Mouse (Mus musculus): ENCODE data around the gene Fam173b.
A peak's percentile ranks its signal among the peaks of the same experiment; 100 is the strongest.
"Not testable (repeated sequence)": the region's sequence is repeated elsewhere in the genome, so short reads cannot be mapped to it uniquely, and the experiment has no call there.

Gene Fam173b

GRCm38 (mm10) chr15:31601646-31602374, at the start of gene Fam173b, which contains the start of gene Cct5:
Fam173b (plus strand) TSS chr15:31601852.
Cct5 (minus strand) TSS chr15:31601804.
- peak; percentile 98 for DNase-seq (ENCODE audit: low spot score in 2 of 2)

GRCm38 (mm10) chr15:31554855-31555254, 46.8 kb upstream of the Fam173b start:
- DNase-seq (ENCODE audit: low spot score in 2 of 2): no peak

DNA sequence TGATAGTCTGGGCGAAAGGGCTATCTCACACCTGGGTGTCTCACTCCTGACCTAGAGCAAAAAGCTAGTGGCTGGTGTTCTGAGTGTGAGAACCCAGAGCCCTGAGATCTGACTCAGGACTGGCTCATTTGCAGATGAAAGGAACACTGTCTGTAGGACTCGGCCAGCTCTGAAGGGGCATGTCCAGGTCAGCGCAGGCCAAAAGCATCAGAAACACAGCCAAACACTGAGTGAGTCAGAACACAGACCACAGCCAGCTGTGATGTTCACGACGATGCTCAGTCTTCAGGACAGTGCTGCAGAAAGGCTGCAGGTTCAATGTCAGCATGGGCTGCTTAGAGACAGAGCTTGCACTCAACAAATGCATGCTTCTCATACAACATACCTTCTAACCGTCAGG, 40.3 kb upstream of the Fam173b start:
- DNase-seq (ENCODE audit: low spot score in 2 of 2): no peak

- DNase-seq (ENCODE audit: low spot score in 2 of 2): no peak
Observed at GRCm38 (mm10) chr15:31561976-31562375, 39.7 kb upstream of the Fam173b start.

GRCm38 (mm10) chr15:31562847-31563246, 38.8 kb upstream of the Fam173b start:
- no peak for DNase-seq (ENCODE audit: low spot score in 2 of 2)

DNA sequence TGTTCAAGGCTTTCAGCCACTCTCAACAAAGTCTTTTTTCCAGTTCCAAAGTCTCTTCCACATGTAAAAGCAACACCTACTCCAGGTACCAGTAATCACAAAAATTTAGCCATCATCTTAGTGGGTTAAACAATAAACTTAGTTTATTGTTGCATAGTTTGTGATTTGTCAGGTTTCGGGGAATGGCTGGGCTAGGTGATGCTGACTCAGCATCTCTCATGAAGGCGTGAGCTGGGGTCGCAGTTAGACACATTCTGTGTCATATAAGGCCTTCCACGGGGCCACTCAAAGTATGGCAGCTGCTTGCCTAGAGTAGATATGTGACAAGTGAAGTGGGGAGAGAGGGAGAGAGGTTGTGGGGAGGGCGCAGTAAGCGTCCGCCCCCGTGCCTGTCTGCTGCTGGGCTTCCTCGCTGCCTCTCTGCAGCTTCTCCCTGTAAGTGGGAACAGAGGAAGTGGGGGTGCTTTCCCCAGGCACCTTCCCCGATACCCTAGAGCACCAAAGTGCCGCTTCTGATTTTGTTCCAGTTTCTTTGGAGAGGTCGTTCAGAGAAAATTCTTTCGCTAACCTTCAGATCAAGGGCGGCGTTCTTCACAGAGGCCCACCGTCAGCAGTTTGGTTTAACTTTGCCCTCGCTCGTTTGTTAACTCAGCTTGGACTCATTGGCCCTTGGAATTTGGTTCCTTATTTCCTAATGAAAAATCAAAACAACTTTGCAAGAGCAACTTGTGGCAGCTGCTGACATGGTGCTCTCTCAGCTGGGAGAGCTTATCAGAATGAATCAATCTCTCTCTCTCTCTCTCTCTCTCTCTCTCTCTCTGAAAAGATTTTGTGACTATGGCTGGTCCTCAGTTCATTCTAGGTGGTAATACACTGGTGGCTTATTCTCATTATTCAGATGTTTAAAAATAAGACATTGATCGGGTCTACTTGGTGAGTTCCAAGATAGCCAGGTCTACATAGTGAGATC, 37.8 kb upstream of the Fam173b start:
- DNase-seq (ENCODE audit: low spot score in 2 of 2): no peak

DNA sequence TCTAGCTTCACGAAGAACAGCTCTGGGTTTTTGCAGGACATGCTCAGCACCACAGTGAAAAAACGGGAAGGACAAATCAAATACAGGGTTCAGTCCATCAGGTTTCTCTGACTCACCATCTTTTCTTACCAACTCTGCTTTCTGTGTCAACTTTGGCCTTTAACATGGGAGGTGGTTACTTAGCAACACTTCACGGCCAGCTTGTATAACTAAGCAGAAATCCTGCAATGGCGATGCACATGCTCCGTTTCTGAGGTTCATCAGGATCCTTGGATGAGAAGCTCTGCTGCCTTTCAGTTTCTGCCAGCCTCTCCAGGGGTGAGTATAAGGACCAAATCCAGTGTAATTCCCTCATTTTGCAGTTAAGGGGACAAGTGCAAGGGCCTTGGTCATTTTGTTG, 36.5 kb upstream of the Fam173b start, which contains the start of gene Cmbl:
Gene Cmbl, plus strand, starts transcription at position 206 of the 400 bp plus-strand sequence.
- no peak for DNase-seq (ENCODE audit: low spot score in 2 of 2)

DNA sequence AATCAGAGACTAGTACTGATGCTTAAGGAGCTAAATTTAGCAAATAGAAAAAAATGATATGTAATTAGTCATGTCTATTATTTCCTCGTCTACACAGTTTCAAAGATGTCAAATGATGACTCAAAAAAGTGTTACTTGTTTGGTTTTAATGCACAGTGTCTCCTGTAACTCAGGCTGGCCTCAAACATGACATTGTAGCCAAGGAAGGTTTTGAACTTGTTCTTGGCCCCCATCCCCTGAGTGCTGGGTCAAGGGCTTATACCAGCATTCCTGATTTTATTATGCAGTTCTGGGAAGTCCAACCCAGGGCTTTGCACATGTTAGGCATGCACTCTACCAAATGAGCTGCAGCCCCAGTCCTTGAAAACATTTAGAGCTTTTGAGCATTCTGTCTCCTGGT, 35.9 kb upstream of the Fam173b start:
- no peak for DNase-seq (ENCODE audit: low spot score in 2 of 2)

DNA sequence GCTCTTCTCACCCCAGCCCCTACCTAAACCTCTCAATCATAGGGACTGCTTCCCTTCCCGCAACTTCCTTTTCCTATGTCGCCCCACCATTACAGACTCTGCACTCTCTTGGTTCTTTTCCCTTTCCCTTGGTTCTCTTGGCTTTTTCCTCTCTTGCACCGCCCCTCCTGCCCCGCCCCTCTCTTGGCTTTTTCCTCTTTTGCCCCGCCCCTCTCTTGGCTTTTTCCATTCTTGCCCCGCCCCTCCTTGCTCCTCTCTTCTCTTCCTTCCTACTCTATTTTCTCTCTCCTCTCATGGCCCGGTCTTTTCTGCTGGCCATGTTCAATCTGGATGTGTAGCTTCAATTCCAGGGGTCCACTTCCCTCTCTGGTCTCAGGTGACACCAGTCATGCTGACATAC, 34.2 kb upstream of the Fam173b start:
- no peak for DNase-seq (ENCODE audit: low spot score in 2 of 2)

DNA sequence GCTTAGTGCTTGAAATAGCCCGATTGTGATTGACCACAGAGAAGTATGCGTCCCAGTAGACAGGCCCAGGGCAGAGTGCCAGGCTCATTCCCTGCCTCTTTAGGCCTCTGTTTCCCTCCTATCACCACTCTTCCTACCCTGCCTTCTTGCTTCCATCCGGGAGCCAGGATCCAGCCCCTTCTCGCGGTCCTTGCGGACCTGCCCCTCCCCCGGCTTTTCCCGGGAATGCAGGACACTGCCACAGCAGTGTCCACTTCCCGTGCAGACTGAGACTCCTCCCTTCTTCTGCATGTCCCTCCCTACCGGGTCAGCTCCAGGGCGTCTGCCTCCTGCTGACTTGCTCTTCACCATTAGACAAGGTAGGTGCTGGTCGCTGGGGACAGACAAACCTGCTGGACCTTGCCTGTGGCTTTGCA, 33.1 kb upstream of the Fam173b start:
- peak; percentile 47 to 67 for DNase-seq (ENCODE audit: low spot score in 2 of 2)

GRCm38 (mm10) chr15:31569325-31570022, 32.2 kb upstream of the Fam173b start:
- DNase-seq (ENCODE audit: low spot score in 2 of 2): peak; percentile 75 to 88

DNA sequence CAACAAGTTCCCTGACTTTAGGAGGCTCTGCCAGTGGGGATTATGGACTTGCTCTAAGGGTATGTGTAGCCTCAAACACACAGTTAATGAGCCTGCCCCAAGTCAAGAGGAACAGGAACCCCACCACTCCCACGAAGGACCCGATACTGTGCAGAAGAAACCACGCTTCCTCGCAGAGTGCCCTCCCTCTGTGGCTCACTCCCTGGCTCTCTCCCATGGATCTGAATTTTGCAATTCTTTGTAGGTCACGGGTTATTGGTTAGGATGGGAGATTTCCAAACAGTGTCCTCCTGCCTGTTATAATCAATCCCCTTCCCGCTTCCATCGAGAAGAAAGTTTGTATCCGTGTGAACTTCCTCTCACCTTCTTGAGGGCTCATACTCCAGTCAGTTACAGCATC, 30.7 kb upstream of the Fam173b start:
- DNase-seq (ENCODE audit: low spot score in 2 of 2): no peak

GRCm38 (mm10) chr15:31571906-31572722, 29.5 kb upstream of the Fam173b start:
- peak in 1 of 2 experiments; percentile 47 for DNase-seq (ENCODE audit: low spot score in 2 of 2)

GRCm38 (mm10) chr15:31573287-31573686, 28.4 kb upstream of the Fam173b start:
- DNase-seq (ENCODE audit: low spot score in 2 of 2): no peak

GRCm38 (mm10) chr15:31573692-31574091, 28.0 kb upstream of the Fam173b start:
- no peak for DNase-seq (ENCODE audit: low spot score in 2 of 2)

DNA sequence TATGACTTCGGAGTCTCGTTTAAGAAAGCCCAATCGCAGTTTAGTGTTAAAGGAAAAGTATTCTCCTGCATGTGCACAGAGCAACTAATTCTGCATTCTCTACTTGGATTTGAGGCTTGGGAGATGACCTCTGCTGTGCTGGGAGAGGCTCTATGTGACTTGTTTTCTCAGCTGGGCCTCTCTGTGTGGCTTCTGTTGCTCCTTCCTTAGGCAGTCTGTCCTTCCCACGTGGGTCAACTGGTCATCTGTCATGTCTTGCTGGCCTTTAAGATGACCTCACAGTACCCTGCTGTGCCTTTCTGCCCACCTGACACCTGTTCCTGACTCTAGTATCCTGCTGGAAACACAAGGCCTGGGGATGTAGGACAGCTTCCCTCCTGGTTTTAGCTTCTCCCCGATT, 25.6 kb upstream of the Fam173b start:
- no peak for DNase-seq (ENCODE audit: low spot score in 2 of 2)

DNA sequence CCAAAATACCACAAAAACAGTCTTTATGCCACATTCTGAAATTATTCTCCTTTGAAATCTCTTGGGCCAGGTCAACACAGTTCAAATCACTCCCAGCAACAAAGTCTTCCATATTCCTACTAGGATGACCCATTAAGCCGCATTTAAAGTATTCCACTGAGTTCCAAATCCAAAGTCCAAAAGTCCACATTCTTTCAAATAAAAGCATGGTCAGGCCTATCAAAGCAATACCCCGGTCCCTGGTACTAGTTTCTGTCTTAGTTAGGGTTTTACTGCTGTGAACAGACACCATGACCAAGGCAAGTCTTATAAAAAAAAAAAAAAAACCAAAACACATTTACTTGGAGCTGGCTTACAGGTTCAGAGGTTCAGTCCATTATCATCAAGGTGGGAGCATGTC, 20.6 kb upstream of the Fam173b start:
- not testable (repeated sequence) for DNase-seq (ENCODE audit: low spot score in 2 of 2)

DNA sequence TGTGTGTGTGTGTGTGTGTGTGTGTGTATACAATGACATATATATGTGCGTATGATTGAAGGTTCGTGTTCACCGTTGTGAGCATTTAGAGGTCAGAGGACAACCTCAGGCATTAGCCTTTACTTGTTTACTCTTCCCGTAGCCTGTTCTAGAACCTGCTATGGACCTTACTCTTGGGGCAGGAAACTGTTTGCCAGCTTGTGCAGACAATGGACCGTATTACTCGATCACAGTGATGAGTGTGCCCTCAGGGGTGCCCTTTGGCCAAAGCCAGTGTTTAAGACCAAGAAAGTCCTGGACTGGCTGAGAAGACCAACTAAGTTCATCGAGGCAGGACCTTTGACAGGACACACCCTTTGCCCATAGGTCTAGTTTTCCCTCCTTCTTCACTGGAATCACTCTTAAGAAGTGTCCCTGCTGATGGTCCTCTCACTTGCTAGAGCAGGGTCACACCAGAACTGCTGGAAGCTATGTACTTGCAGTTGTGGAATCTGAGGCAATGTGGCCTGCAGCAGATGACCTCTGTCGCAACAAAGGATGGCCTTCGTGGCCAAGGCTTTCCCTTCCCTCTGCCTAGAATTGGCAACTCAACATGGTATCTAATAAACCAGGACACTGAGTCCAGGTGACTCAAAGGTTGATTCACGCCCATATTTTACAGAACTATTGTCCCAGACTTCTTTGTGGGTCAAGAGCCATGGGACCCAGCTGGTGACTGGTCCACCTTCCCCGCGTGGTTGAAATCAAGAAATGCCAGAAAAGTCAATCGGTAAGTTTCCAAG, 18.2 kb upstream of the Fam173b start:
- peak in 1 of 2 experiments; percentile 57 for DNase-seq (ENCODE audit: low spot score in 2 of 2)

DNA sequence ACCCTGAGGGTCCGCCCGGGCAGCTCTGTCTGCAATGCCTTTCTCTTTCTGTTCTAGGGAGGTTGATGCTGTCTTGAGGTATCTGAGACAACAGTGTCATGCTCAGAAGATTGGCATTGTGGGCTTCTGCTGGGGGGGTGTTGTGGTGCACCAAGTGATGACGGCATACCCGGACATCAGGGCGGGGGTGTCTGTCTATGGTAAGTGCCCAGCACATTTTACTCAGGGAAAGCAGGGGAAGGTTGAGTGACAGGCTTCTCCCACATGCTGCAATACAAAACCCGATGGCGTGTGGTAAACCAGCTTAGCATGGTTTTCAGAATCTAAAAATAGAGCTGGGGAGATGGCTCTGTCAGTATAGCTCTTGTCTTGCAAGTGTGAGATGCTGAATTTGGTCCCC, 16.4 kb upstream of the Fam173b start:
- DNase-seq (ENCODE audit: low spot score in 2 of 2): no peak

GRCm38 (mm10) chr15:31586088-31586487, 15.6 kb upstream of the Fam173b start:
- no peak for DNase-seq (ENCODE audit: low spot score in 2 of 2)

Measured in urinary bladder, postnatal 36 days (tissue).